Comparison of ENCODE assay signal across 26 mouse cellular contexts in genomic region chr9:71324060-71324459, GRCm38 (mm10).
DNase-seq lines count a peak whose midpoint lies in the region; ATAC-seq and TF ChIP-seq lines count a peak whose summit lies in the region.
"Had no signal": no experiment of that assay in that cellular context is flagged by ENCODE, and none has a peak within 500 bp of the region (broad histone marks: within the 10 kb centered on the region; RNA-seq: fewer than 3 reads in every experiment).

No protein-coding gene starts in this region.

- DNase-seq in heart, adult 11 months, result peak; percentile 96
- DNase-seq in kidney, adult 2 months, result no peak
- DNase-seq in lung, postnatal 0 days (ENCODE audit: low spot score), result peak; percentile 38
- DNase-seq in lung, postnatal 10 days, result no peak
- DNase-seq: adrenal gland, adult 2 months; adrenal gland, postnatal 14 days; B cell, adult 2 months; cerebellum, adult 11 months; cerebellum, adult 2 months; cerebellum, adult 9-11 months; cerebellum, postnatal 25 days; forebrain, postnatal 0 days; gastrocnemius, postnatal 36 days; heart, postnatal 4 days had no signal

- H3K27ac ChIP-seq in heart, embryonic 12.5 days (ENCODE audit: poor library complexity, severe bottlenecking), result no peak overlapping the region
- H3K27ac ChIP-seq in kidney, embryonic 16.5 days (ENCODE audit: low read length), result no peak overlapping the region
- H3K27ac ChIP-seq in kidney, adult 2 months (ENCODE audit: insufficient read depth, low read depth, low read length), result no peak overlapping the region
- no peak overlapping the region for H3K27ac ChIP-seq in lung, postnatal 0 days (ENCODE audit: low read length)
- H3K27ac ChIP-seq: embryonic facial prominence, embryonic 12.5 days; embryonic facial prominence, embryonic 15.5 days; hindbrain, embryonic 14.5 days; hindbrain, postnatal 0 days had no signal

- TF ChIP-seq CTCF in kidney, adult 2 months (conservative IDR thresholded peaks at IDR 0.05; ENCODE audit: insufficient read depth, insufficient read length, low read depth, low read length), result no peak
- no peak for TF ChIP-seq CTCF in lung, postnatal 0 days (IDR thresholded peaks at IDR 0.05)

- no peak for TF ChIP-seq POLR2A in kidney, adult 2 months (IDR thresholded peaks at IDR 0.05; ENCODE audit: low read depth, low read length)

- peaks cover 18% of the 10 kb centered on the region for H3K4me1 ChIP-seq in heart, embryonic 12.5 days (replicated peaks)
- H3K4me1 ChIP-seq in kidney, embryonic 16.5 days (ENCODE audit: insufficient read depth, low read length), result peaks cover 26% of the 10 kb centered on the region
- peaks cover 12% of the 10 kb centered on the region for H3K4me1 ChIP-seq in kidney, adult 2 months (ENCODE audit: control insufficient read depth, insufficient read depth, low read length)
- no peaks in the 10 kb centered on the region; the same call in none of the 2 replicates for H3K4me1 ChIP-seq in lung, postnatal 0 days (ENCODE audit: insufficient read depth, low read depth, low read length)

- TF ChIP-seq EP300 in lung, postnatal 0 days (IDR thresholded peaks at IDR 0.05), result no peak

- no peaks in the 10 kb centered on the region for H3K27me3 ChIP-seq in heart, embryonic 12.5 days (replicated peaks)
- no peaks in the 10 kb centered on the region for H3K27me3 ChIP-seq in kidney, embryonic 16.5 days (ENCODE audit: insufficient read depth, low read length)
- no peaks in the 10 kb centered on the region for H3K27me3 ChIP-seq in kidney, adult 2 months (replicated peaks; ENCODE audit: control insufficient read depth, insufficient read depth, low read length)
- no peaks in the 10 kb centered on the region for H3K27me3 ChIP-seq in lung, postnatal 0 days (replicated peaks; ENCODE audit: insufficient read depth, low read length)
- H3K27me3 ChIP-seq: CH12.LX; embryonic facial prominence, embryonic 12.5 days; embryonic facial prominence, embryonic 15.5 days; Patski had no signal

- H3K4me2 ChIP-seq in heart, embryonic 12.5 days, result no peak overlapping the region
- no peak overlapping the region for H3K4me2 ChIP-seq in kidney, embryonic 16.5 days (replicated peaks; ENCODE audit: low read depth, low read length)
- H3K4me2 ChIP-seq in lung, postnatal 0 days (replicated peaks; ENCODE audit: low read depth, low read length), result no peak overlapping the region
- H3K4me2 ChIP-seq: embryonic facial prominence, embryonic 12.5 days; embryonic facial prominence, embryonic 15.5 days; hindbrain, embryonic 14.5 days had no signal

- WGBS in heart, embryonic 12.5 days, result 47% methylated on average over 5 of the region's 5 CpGs
- WGBS in kidney, embryonic 16.5 days, result 62% methylated on average over 5 of the region's 5 CpGs
- WGBS in kidney, adult 2 months, result 86% methylated on average over 5 of the region's 5 CpGs
- WGBS in lung, postnatal 0 days, result 52% methylated on average over 5 of the region's 5 CpGs

- no peaks in the 10 kb centered on the region for H3K9me3 ChIP-seq in heart, embryonic 12.5 days (replicated peaks)
- H3K9me3 ChIP-seq in kidney, embryonic 16.5 days (ENCODE audit: low read length), result no peaks in the 10 kb centered on the region
- no peaks in the 10 kb centered on the region for H3K9me3 ChIP-seq in lung, postnatal 0 days (ENCODE audit: low read length)
- H3K9me3 ChIP-seq: embryonic facial prominence, embryonic 12.5 days; embryonic facial prominence, embryonic 15.5 days; G1E had no signal

- no peak for ATAC-seq in heart, embryonic 12.5 days (ENCODE audit: insufficient number of reproducible peaks, low FRiP score)
- ATAC-seq in kidney, embryonic 16.5 days (ENCODE audit: low FRiP score, low TSS enrichment), result 0 out of 2 replicates have a peak, but pooled peaks have one; percentile 46
- ATAC-seq in lung, postnatal 0 days, result no peak
- ATAC-seq: forebrain, embryonic 14.5 days; forebrain, postnatal 0 days; hindbrain, postnatal 0 days; inflammation-experienced regulatory T-cells, adult 6 months; intestine, embryonic 16.5 days; Patski had no signal

- H3K9ac ChIP-seq in heart, embryonic 12.5 days, result no peak overlapping the region
- H3K9ac ChIP-seq in kidney, embryonic 16.5 days (replicated peaks; ENCODE audit: low read length), result no peak overlapping the region
- no peak overlapping the region for H3K9ac ChIP-seq in lung, postnatal 0 days (replicated peaks; ENCODE audit: low read depth)
- H3K9ac ChIP-seq: embryonic facial prominence, embryonic 12.5 days; embryonic facial prominence, embryonic 15.5 days; forebrain, postnatal 0 days; hindbrain, embryonic 14.5 days had no signal

- H3K4me3 ChIP-seq in heart, embryonic 12.5 days, result no peak overlapping the region
- no peak overlapping the region for H3K4me3 ChIP-seq in kidney, embryonic 16.5 days (ENCODE audit: low read length)
- no peak overlapping the region for H3K4me3 ChIP-seq in kidney, adult 2 months (ENCODE audit: insufficient read depth, low read depth, low read length)
- no peak overlapping the region for H3K4me3 ChIP-seq in lung, postnatal 0 days (ENCODE audit: low read depth, low read length)
- H3K4me3 ChIP-seq: embryonic facial prominence, embryonic 12.5 days; embryonic facial prominence, embryonic 15.5 days had no signal

- H3K36me3 ChIP-seq in heart, embryonic 12.5 days, result no peaks in the 10 kb centered on the region
- no peaks in the 10 kb centered on the region for H3K36me3 ChIP-seq in kidney, embryonic 16.5 days (ENCODE audit: insufficient read depth, low read length)
- H3K36me3 ChIP-seq in kidney, adult 2 months (ENCODE audit: control insufficient read depth, insufficient read depth, low read length), result no peaks in the 10 kb centered on the region
- H3K36me3 ChIP-seq in lung, postnatal 0 days (ENCODE audit: insufficient read depth, low read length), result no peaks in the 10 kb centered on the region
- H3K36me3 ChIP-seq: embryonic facial prominence, embryonic 12.5 days; embryonic facial prominence, embryonic 15.5 days; G1E had no signal

Comparison
In these comparisons a context has a peak if more than half of its experiments do, and no peak if none do; other contexts are left out.
1. DNase-seq: peak in heart, adult 11 months (single experiment) and lung, postnatal 0 days (single experiment); none in kidney, adult 2 months (single experiment) and lung, postnatal 10 days (single experiment).